Mouse (Mus musculus): ENCODE measurements at regions not wholly inside any gene's neighbourhood (a gene's known extent, or its start where the extent isn't known, plus 50 kb on each side); places are given as distances from the start of the nearest gene placed in this dataset.

DNA sequence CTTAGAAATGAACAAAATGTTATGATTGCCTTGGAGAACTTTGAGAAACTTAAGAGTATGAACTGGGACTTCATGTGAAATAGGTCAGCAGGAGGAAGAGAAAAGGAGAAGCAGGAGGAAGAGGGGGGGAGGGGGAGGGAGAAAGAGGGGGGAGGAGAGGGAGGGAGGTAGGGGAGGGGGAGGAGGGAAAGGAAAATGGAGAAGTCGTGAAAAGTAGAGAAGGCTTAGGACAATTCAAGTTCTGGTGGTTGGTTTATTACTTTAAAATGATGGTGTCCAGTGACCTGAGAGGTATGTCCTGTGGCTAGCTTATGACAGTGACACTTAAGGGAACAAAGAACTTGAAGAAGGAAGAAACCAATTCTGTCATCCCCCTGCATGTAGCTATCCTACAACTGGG lies 171.6 kb upstream of the Egfl6 start:
- no peak for TF ChIP-seq POLR2A (IDR thresholded peaks at IDR 0.05; ENCODE audit: low read depth, low read length)
- no peak for TF ChIP-seq CTCF (conservative IDR thresholded peaks at IDR 0.05; ENCODE audit: insufficient read depth, insufficient read length, low read depth, low read length)

Measured in kidney, adult 2 months (tissue).